Mouse (Mus musculus) E14TG2a.4 (cell line): ENCODE measurements around the gene Ccnl1.

ENCODE experiments used
- CTCF ChIP-seq: conservative IDR thresholded peaks from 2 replicates; pipeline ENCODE4 v1.5.1; 2014; ENCODE audit warnings: low read length
- NANOG ChIP-seq: IDR thresholded peaks from 2 replicates; pipeline ENCODE4 v1.6.1; 2014; ENCODE audit warnings: borderline replicate concordance, low read length, mixed read lengths
- POU5F1 ChIP-seq: IDR thresholded peaks from 2 replicates; pipeline ENCODE4 v1.6.1; 2014; ENCODE audit warnings: low read length, borderline replicate concordance

DNA sequence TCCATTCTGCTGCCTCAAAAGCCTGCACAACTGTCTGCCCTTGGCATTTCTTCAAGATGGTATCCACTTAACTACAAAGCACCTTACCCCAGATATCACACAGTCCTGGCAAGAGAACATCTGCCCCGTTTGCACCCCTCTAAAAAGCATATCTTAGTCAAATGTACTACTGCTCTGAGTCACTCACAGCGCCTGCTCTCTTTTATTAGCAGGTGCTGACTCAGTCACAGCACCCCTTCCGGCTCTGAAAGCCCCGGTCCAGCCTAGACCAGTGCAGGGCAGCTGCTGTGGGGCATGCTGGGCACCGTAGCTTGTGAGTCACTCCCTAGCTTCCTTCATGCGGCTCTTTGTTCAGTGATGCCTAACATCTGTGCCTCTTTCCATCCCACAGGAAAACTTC lies 35.6 kb downstream of the Ccnl1 start:
- TF ChIP-seq CTCF (no peak), POU5F1 (no peak), NANOG (no peak)
